Mouse (Mus musculus) cerebellum, adult 2 months (tissue): ENCODE results near the gene Rab29.

Source experiments
- CTCF ChIP-seq: fragments of 200-500 bp; IDR thresholded peaks from 2 replicates; pipeline ENCODE4 v1.5.1; 2011; ENCODE audit warnings: low read depth, mild to moderate bottlenecking, control low read depth, low read length, moderate library complexity, borderline replicate concordance; ENCODE audit not compliant: insufficient read depth
- POLR2A ChIP-seq: fragments of 200-500 bp; IDR thresholded peaks from 2 replicates; pipeline ENCODE4 v1.6.1; 2011; ENCODE audit warnings: low read length, control low read depth, borderline replicate concordance; ENCODE audit not compliant: insufficient read depth

- TF ChIP-seq POLR2A = no peak
- no peak for TF ChIP-seq CTCF
These were observed 30.0 kb upstream of the Rab29 start for GRCm38 (mm10) chr1:131837035-131837434.
